Mouse (Mus musculus): Measurements from ENCODE around the gene Trpc1.

DNA sequence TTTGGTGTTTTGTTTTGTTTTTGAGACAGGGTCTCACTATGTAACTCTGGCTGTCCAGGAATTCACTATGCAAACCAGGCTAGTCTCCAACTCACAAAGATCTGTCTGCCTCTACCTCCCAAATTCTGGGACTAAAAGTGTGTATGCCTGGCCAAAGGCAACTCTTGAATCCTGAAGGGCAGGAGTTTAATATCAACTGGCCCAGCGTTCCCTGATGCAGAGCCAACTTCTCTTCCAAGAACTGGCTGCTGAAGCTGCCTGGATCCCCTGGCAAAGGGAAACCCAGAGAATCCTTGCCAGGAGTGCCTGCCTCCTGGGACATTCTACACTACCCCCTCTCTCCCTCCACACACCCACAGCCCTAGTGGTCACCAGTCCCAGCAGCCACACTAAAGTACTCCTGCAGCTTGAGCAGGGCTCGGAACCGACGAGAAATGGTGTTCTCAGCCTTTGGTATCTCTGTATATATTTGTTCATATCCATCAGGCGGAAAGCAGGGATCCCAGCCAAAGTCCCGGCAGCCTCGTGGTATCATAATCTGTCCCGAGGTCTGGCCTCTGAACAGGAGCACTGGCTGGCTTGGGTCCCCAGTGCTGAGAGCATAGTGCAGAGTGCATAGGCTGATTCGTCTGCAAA, 75.0 kb downstream of the Trpc1 start:
- no peak for TF ChIP-seq CTCF (IDR thresholded peaks at IDR 0.05; ENCODE audit: low read depth, low read length)
- TF ChIP-seq GATA2 (IDR thresholded peaks at IDR 0.05; ENCODE audit: borderline replicate concordance, low read depth, low read length): no peak
- TF ChIP-seq GATA1 (IDR thresholded peaks at IDR 0.05; ENCODE audit: borderline replicate concordance, low read length): no peak
- TF ChIP-seq TAL1 (conservative IDR thresholded peaks at IDR 0.05; ENCODE audit: low read depth, low read length): no peak
